Mouse (Mus musculus): Measurements from ENCODE around the gene Mthfd1.

DNA sequence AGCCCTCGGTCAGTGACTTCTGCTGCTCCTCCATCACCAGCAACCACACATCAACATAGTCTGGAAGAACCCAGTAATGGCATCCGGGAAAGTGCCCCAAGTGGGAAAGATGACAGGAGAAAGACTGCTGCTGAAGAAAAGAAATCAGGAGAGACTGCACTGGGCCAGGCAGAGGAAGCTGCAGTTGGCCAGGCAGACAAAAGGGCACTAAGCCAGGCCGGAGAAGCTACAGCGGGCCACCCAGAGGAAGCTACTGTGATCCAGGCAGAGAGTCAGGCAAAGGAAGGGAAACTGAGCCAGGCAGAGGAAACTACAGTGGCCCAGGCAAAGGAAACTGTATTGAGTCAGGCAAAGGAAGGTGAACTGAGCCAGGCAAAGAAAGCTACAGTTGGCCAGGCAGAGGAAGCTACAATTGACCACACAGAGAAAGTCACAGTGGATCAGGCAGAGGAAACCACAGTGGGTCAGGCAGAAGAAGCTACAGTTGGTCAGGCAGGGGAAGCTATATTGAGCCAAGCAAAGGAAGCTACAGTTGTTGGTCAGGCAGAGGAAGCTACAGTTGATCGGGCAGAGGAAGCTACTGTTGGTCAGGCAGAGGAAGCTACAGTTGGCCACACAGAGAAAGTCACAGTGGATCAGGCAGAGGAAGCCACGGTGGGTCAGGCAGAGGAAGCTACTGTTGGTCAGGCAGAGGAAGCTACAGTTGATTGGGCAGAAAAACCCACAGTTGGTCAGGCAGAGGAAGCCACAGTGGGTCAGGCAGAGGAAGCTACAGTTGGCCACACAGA is 73.7 kb downstream of the Mthfd1 start:
- TF ChIP-seq CTCF (IDR thresholded peaks at IDR 0.05; ENCODE audit: low read depth, low read length) (no peak), POLR2A (IDR thresholded peaks at IDR 0.05; ENCODE audit: insufficient read depth, low read length) (no peak), EP300 (IDR thresholded peaks at IDR 0.05; ENCODE audit: insufficient read depth, low read depth, low read length) (no peak)

Measured in ES-Bruce4 (cell line).